Comparison of ENCODE assay signal across 8 mouse cellular contexts in genomic region chr1:133735995-133736652, GRCm38 (mm10). TPM values are rescaled to one million over a fixed set of nuclear protein-coding genes. Genes with fewer than 3 reads are reported as not detected.
A peak's percentile ranks its signal among the peaks of the same experiment; 100 is the strongest.
DNase-seq lines count a peak whose midpoint lies in the region; ATAC-seq and TF ChIP-seq lines count a peak whose summit lies in the region.

No protein-coding gene starts in this region.

- peak overlapping the region; percentile 48 for H3K4me3 ChIP-seq in hindbrain, embryonic 10.5 days
- peak overlapping the region; percentile 25 for H3K4me3 ChIP-seq in lung, embryonic 14.5 days (ENCODE audit: low read depth, low read length)

- DNase-seq in cerebellum, adult 9-11 months = peak; percentile 81
- peak; percentile 66 for DNase-seq in forelimb bud, embryonic 11.5 days (ENCODE audit: low read depth, low spot score)
- peak; percentile 77 for DNase-seq in hindbrain, embryonic 10.5 days (ENCODE audit: low spot score)
- DNase-seq in layer of hippocampus, adult 9-11 months = peak; percentile 64
- peak; percentile 93 for DNase-seq in lung, embryonic 14.5 days
- DNase-seq in retina, embryonic 14.5 days (ENCODE audit: low spot score) = peak; percentile 90

- H3K9ac ChIP-seq in lung, embryonic 14.5 days = peak overlapping the region; percentile 52

- WGBS in hindbrain, embryonic 10.5 days = 18% methylated on average over 17 of the region's 17 CpGs
- 11% methylated on average over 17 of the region's 17 CpGs for WGBS in lung, embryonic 14.5 days

- H3K27me3 ChIP-seq in hindbrain, embryonic 10.5 days (ENCODE audit: insufficient read depth, poor library complexity, severe bottlenecking) = peaks cover 27% of the 10 kb centered on the region; the same call in 1 of the 2 replicates
- no peaks in the 10 kb centered on the region for H3K27me3 ChIP-seq in lung, embryonic 14.5 days (ENCODE audit: insufficient read depth, low read length)

- peak; percentile 28 for ATAC-seq in activated CD4-positive, CD25-positive, alpha-beta regulatory T cell, adult 4 months
- peak; percentile 82 for ATAC-seq in lung, embryonic 14.5 days (ENCODE audit: insufficient read depth)
- ATAC-seq in megakaryocyte, adult 5-6 weeks (ENCODE audit: poor library complexity, severe bottlenecking) = no peak

- peak overlapping the region; percentile 85 for H3K27ac ChIP-seq in hindbrain, embryonic 10.5 days
- no peak overlapping the region for H3K27ac ChIP-seq in lung, embryonic 14.5 days (ENCODE audit: low read depth)

- H3K9me3 ChIP-seq in hindbrain, embryonic 10.5 days = no peaks in the 10 kb centered on the region
- no peaks in the 10 kb centered on the region for H3K9me3 ChIP-seq in lung, embryonic 14.5 days (ENCODE audit: low read depth, low read length)

- peaks cover 20% of the 10 kb centered on the region for H3K4me1 ChIP-seq in hindbrain, embryonic 10.5 days (replicated peaks)
- H3K4me1 ChIP-seq in lung, embryonic 14.5 days (ENCODE audit: insufficient read depth) = peaks cover 3% of the 10 kb centered on the region

- peak overlapping the region; percentile 55 for H3K4me2 ChIP-seq in lung, embryonic 14.5 days

- peaks cover 6% of the 10 kb centered on the region for H3K36me3 ChIP-seq in hindbrain, embryonic 10.5 days
- H3K36me3 ChIP-seq in lung, embryonic 14.5 days (ENCODE audit: insufficient read depth) = peaks cover 8% of the 10 kb centered on the region; the same call in 1 of the 2 replicates

- peak; percentile 99 for TF ChIP-seq CTCF in lung, embryonic 14.5 days (IDR thresholded peaks at IDR 0.05; ENCODE audit: low read depth)

RNA-seq across cellular contexts. Expression of gene Lax1, which starts 46.2 kb away (rescaled TPM):
- 100 to 1,000 TPM; 109 to 137 TPM for polyA plus RNA-seq in activated CD4-positive, CD25-positive, alpha-beta regulatory T cell, adult 4 months (2017; shearing (Covaris generic))
- polyA plus RNA-seq in hindbrain, embryonic 10.5 days (2016; fragmentation: Nextera tagmentation; extraction: Ambion mirVana) = 0.25 TPM in 1 of 2 replicates, not detected in the other
- polyA plus RNA-seq in lung, embryonic 14.5 days (2014; fragmentation: Nextera tagmentation; extraction: Ambion mirVana) = 0.18 and 0.25 TPM in 2 replicates
- 0.96 and 1.0 TPM in 2 replicates for total RNA-seq in megakaryocyte, adult 5-6 weeks (2015)
- total RNA-seq in megakaryocyte, adult 5-6 weeks (2017) = 1.8 and 3.0 TPM in 2 replicates

Comparison
In these comparisons a context has a peak if more than half of its experiments do, and no peak if none do; other contexts are left out.
1. RNA of gene Lax1, which starts 46.2 kb away (polyA plus RNA-seq): 109 to 137 TPM in activated CD4-positive, CD25-positive, alpha-beta regulatory T cell, adult 4 months; 0.18 to 0.25 TPM in lung, embryonic 14.5 days and 0.25 TPM in hindbrain, embryonic 10.5 days; every median in the first group is over 10 times any median in the second.
2. Peak in every context shown above with its lines, with median percentiles within 50 percentile points of each other: DNase-seq.